Mouse (Mus musculus): Measurements from ENCODE around the gene Pcsk6. TPM values are rescaled to one million over a fixed set of nuclear protein-coding genes. Genes with fewer than 3 reads are reported as not detected.

The Pcsk6 gene
- polyA plus RNA-seq, 1 experiment from 2014 or later: 4.3 TPM

DNA sequence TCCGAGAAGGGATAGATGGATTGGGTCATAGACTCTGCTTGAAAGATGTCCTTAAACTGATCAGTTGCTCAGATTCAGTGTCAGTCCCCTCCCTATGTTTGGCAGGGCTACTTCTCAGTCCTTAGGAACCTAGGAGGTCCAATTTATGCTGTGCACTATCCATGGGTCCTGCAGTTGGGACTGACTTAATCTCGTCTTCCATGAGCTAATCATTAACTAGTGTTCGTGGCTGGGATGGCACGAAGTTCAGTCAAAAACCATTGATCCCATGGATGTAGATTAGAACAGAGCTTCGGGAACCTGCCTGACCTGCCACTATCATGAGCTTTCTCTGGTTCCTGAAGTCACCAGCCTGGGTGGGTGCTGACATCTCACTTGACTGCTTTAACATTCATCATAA lies 96.6 kb downstream of the Pcsk6 start:
- Histone ChIP-seq H3K9ac (replicated peaks; ENCODE audit: low read depth, low read length) (no peak overlapping the region), H3K4me3 (ENCODE audit: low read depth, low read length) (no peak overlapping the region), H3K27me3 (ENCODE audit: control insufficient read depth, insufficient read depth, low read length) (no peaks in the 10 kb centered on the region), H3K36me3 (ENCODE audit: control insufficient read depth, insufficient read depth, low read length) (no peaks in the 10 kb centered on the region), H3K27ac (ENCODE audit: low read length) (no peak overlapping the region), H3K9me3 (ENCODE audit: control insufficient read depth, low read depth, low read length) (no peaks in the 10 kb centered on the region), H3K4me1 (ENCODE audit: control insufficient read depth, insufficient read depth, low read length) (0 out of 2 replicates have a peak, but pooled peaks cover 3% of the 10 kb centered on the region), H3K4me2 (replicated peaks; ENCODE audit: low read depth, low read length) (no peak overlapping the region)
- ATAC-seq (ENCODE audit: insufficient number of reproducible peaks, insufficient read depth, low FRiP score, low read depth): no peak
- 77% methylated on average over 5 of the region's 5 CpGs for WGBS

DNA sequence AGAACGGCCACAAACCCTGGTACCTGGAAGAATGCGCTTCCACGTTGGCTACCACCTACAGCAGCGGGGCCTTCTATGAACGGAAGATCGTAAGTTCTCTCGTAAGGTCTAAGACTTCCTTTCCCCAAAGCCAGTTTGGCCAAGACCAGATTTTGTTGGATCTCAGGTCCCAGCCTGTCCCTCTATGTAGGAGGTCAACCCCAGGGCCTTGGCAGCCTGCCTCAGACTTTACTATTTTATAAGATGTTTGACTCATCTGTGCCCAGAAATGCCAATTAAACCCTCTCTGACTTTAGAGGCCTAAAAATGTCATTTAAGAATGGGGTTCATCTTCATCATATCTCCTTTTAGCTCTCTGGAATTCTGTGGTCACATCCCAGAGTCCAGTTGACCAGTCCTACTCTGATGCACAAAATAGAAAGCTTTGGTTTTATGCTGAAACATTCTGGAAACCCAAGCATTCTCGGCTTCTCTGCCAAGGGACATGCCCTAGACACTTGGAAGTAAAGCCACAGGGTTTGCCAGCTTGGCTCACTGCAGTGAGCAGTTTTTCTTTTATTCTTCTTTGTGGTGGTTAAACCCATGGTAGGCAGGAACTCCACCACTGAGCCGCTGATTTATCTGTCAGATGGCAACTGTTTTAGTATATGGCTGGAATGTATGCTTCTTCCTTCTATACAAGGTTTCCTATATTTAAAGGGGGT lies 97.8 kb downstream of the Pcsk6 start:
- Histone ChIP-seq H3K36me3 (ENCODE audit: control insufficient read depth, insufficient read depth, low read length) (no peaks in the 10 kb centered on the region), H3K4me2 (replicated peaks; ENCODE audit: low read depth, low read length) (no peak overlapping the region), H3K9me3 (ENCODE audit: control insufficient read depth, low read depth, low read length) (no peaks in the 10 kb centered on the region), H3K4me3 (ENCODE audit: low read depth, low read length) (no peak overlapping the region), H3K27me3 (ENCODE audit: control insufficient read depth, insufficient read depth, low read length) (no peaks in the 10 kb centered on the region), H3K9ac (replicated peaks; ENCODE audit: low read depth, low read length) (no peak overlapping the region), H3K4me1 (ENCODE audit: control insufficient read depth, insufficient read depth, low read length) (0 out of 2 replicates have a peak, but pooled peaks cover 3% of the 10 kb centered on the region), H3K27ac (ENCODE audit: low read length) (no peak overlapping the region)
- 94% methylated on average over 9 of the region's 9 CpGs for WGBS
- ATAC-seq (ENCODE audit: insufficient number of reproducible peaks, insufficient read depth, low FRiP score, low read depth): no peak

DNA sequence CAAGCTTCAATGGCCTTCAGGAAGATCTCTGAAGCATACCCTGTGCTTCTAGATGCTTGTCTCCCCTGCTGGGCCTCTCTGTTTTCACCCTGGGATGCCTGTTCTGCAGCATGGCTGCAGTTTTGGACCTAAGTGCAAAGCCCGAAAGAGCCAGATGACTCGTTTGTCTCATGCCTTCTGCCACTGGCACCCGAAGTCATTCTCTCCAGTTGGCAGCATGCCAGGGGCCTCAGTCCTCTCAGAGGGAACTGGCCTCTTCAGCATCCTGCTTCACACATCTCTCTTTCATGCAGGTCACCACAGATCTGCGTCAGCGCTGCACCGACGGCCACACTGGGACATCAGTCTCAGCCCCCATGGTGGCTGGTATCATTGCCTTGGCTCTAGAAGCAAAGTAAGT lies 101.1 kb downstream of the Pcsk6 start:
- 76% methylated on average over 7 of the region's 7 CpGs for whole genome bisulfite sequencing
- H3K4me3 ChIP-seq (ENCODE audit: low read depth, low read length): no peak overlapping the region

DNA sequence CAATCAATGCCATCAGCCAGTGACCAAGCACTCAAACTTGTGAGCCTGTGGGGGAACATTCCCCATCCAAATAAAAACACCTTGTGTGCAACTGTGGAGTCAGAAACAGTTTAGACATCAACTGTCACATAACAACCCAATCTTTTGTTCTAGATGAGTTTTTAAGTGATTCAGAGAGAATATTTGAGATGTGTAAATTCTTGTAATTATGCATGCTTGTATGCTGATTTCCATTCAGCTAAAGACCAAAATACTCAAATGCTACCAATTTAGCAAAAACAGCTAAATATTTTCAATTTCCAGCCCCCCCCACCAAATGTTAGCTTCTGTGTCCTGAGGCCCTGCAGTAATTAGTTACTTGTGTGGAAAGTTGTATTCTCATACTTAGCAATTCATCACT lies 102.9 kb downstream of the Pcsk6 start:
- Histone ChIP-seq H3K27me3 (ENCODE audit: control insufficient read depth, insufficient read depth, low read length) (no peaks in the 10 kb centered on the region), H3K9me3 (ENCODE audit: control insufficient read depth, low read depth, low read length) (no peaks in the 10 kb centered on the region), H3K4me1 (ENCODE audit: control insufficient read depth, insufficient read depth, low read length) (no peaks in the 10 kb centered on the region), H3K27ac (ENCODE audit: low read length) (no peak overlapping the region), H3K36me3 (ENCODE audit: control insufficient read depth, insufficient read depth, low read length) (no peaks in the 10 kb centered on the region), H3K4me3 (ENCODE audit: low read depth, low read length) (no peak overlapping the region), H3K4me2 (replicated peaks; ENCODE audit: low read depth, low read length) (no peak overlapping the region), H3K9ac (replicated peaks; ENCODE audit: low read depth, low read length) (no peak overlapping the region)
- ATAC-seq (ENCODE audit: insufficient number of reproducible peaks, insufficient read depth, low FRiP score, low read depth): no peak

More for the DNA sequence above, 101.1 kb downstream of the Pcsk6 start:
- Histone ChIP-seq H3K4me1 (ENCODE audit: control insufficient read depth, insufficient read depth, low read length) (no peaks in the 10 kb centered on the region), H3K27ac (ENCODE audit: low read length) (no peak overlapping the region), H3K9me3 (ENCODE audit: control insufficient read depth, low read depth, low read length) (no peaks in the 10 kb centered on the region), H3K36me3 (ENCODE audit: control insufficient read depth, insufficient read depth, low read length) (no peaks in the 10 kb centered on the region), H3K9ac (replicated peaks; ENCODE audit: low read depth, low read length) (no peak overlapping the region), H3K4me2 (replicated peaks; ENCODE audit: low read depth, low read length) (no peak overlapping the region), H3K27me3 (ENCODE audit: control insufficient read depth, insufficient read depth, low read length) (no peaks in the 10 kb centered on the region)
- no peak for ATAC-seq (ENCODE audit: insufficient number of reproducible peaks, insufficient read depth, low FRiP score, low read depth)

DNA sequence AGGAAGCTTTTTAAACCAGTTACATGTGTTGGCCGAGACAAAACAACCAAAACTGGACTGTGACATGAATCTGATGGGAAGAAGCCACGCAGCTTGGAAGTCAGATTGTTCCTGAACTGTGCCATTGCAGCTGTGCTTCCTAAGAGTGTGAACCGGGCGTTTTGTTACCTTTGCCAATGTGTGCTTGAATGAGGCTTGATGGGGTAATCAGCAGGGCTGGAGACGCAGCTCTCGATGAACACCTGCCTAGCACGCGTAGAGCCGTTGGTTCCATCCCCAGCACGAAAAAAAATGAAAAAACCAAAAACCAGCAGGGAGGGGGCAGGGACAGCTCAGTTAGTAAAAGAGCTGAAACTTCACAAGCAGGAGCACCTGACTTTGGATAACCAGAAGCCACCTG lies 109.8 kb downstream of the Pcsk6 start:
- Histone ChIP-seq H3K4me3 (ENCODE audit: low read depth, low read length) (no peak overlapping the region), H3K36me3 (ENCODE audit: control insufficient read depth, insufficient read depth, low read length) (no peaks in the 10 kb centered on the region), H3K9ac (replicated peaks; ENCODE audit: low read depth, low read length) (no peak overlapping the region), H3K4me1 (ENCODE audit: control insufficient read depth, insufficient read depth, low read length) (no peaks in the 10 kb centered on the region), H3K27me3 (ENCODE audit: control insufficient read depth, insufficient read depth, low read length) (no peaks in the 10 kb centered on the region), H3K4me2 (replicated peaks; ENCODE audit: low read depth, low read length) (no peak overlapping the region), H3K9me3 (ENCODE audit: control insufficient read depth, low read depth, low read length) (no peaks in the 10 kb centered on the region), H3K27ac (ENCODE audit: low read length) (no peak overlapping the region)
- no peak for ATAC-seq (ENCODE audit: insufficient number of reproducible peaks, insufficient read depth, low FRiP score, low read depth)
- 88% methylated on average over 10 of the region's 10 CpGs for WGBS

DNA sequence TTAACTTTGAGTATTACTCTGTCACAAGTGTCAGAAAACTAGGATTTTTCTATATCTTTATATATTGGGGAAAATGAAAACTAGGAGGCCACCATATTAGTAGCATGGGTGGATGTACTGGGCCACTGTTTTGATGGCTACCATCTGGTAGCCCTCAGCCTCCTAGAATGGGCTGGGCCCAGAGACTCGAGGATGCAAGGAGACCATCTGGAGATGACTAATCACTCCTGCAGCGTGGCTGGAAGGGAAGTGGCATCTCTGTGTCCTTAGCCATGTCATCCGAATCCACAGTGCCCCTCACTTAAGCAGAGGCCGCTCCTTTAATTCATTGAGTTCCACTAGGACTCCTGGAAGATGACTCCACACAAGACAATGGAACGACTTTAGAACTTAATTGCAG lies 115.8 kb downstream of the Pcsk6 start:
- Histone ChIP-seq H3K4me3 (ENCODE audit: low read depth, low read length) (no peak overlapping the region), H3K9me3 (ENCODE audit: control insufficient read depth, low read depth, low read length) (no peaks in the 10 kb centered on the region), H3K36me3 (ENCODE audit: control insufficient read depth, insufficient read depth, low read length) (no peaks in the 10 kb centered on the region), H3K9ac (replicated peaks; ENCODE audit: low read depth, low read length) (no peak overlapping the region), H3K27ac (ENCODE audit: low read length) (no peak overlapping the region), H3K27me3 (ENCODE audit: control insufficient read depth, insufficient read depth, low read length) (no peaks in the 10 kb centered on the region), H3K4me2 (replicated peaks; ENCODE audit: low read depth, low read length) (no peak overlapping the region), H3K4me1 (ENCODE audit: control insufficient read depth, insufficient read depth, low read length) (peaks cover 5% of the 10 kb centered on the region; the same call in 1 of the 2 replicates)
- ATAC-seq (ENCODE audit: insufficient number of reproducible peaks, insufficient read depth, low FRiP score, low read depth): no peak
- WGBS: 62% methylated on average over 5 of the region's 5 CpGs

DNA sequence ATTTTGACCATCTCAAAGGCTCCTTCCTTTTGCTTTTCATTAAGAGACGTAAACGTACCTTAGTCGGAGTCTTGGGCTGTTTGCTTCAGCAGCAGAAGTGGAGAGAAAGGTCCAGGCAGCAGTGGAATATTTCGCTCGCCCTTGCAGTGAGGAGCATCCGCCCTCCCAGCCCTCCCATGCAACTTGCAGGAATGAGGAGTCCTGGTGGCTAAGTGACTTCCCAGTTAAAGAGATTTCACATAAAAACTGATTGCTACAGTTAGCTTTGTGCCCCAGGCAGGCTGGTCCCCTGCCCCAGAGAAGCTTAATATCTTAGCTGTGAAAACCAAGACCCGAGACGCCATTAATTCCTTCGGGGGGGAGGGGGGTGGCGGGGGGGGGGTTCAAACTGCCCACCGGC lies 116.4 kb downstream of the Pcsk6 start:
- Histone ChIP-seq H3K4me2 (replicated peaks; ENCODE audit: low read depth, low read length) (no peak overlapping the region), H3K9me3 (ENCODE audit: control insufficient read depth, low read depth, low read length) (no peaks in the 10 kb centered on the region), H3K27me3 (ENCODE audit: control insufficient read depth, insufficient read depth, low read length) (no peaks in the 10 kb centered on the region), H3K4me3 (ENCODE audit: low read depth, low read length) (no peak overlapping the region), H3K27ac (ENCODE audit: low read length) (no peak overlapping the region), H3K36me3 (ENCODE audit: control insufficient read depth, insufficient read depth, low read length) (no peaks in the 10 kb centered on the region), H3K4me1 (ENCODE audit: control insufficient read depth, insufficient read depth, low read length) (peaks cover 5% of the 10 kb centered on the region; the same call in 1 of the 2 replicates), H3K9ac (replicated peaks; ENCODE audit: low read depth, low read length) (no peak overlapping the region)
- no peak for ATAC-seq (ENCODE audit: insufficient number of reproducible peaks, insufficient read depth, low FRiP score, low read depth)
- 80% methylated on average over 11 of the region's 11 CpGs for WGBS

DNA sequence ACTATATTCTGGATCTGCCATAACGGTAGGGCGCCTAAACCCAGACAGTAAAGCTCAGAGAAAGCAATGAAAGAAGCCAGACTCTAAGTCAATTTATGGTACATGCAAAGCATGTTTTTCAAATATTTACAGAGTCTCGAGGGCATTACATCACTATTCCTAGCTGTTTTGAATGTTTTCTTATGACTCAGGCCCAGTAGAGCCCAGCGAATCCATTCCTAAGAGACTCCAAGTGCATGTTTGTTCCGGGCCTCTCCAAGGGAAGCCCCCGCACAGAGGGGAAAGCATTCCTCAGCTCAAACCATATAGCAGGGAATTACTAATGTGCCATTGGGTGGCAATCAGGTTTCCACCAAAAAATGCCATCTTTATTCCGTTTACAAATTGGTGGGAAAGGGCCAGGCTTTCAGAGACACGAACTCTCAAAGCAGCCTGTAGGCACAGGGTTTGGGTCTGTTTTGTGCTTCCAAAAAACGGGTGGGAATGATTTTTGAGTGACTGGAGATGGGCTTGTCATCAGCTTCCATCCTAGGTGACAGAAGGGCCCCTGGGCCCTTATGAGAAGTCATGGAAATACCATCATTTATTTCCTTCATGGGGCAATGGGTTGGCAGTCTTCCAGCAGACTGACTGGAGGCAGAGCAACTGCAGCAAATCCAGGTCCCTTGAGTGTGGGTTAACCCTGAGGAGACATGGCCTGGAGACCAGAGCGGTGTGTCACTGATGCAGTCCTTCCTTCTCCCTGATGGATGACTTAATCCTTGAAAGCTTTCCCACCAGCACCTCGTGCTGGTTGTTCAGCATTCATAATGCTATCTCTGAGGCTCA lies 117.7 kb downstream of the Pcsk6 start:
- H3K27ac ChIP-seq (ENCODE audit: low read length): no peak overlapping the region
- no peaks in the 10 kb centered on the region for H3K27me3 ChIP-seq (ENCODE audit: control insufficient read depth, insufficient read depth, low read length)
- H3K4me2 ChIP-seq (replicated peaks; ENCODE audit: low read depth, low read length): no peak overlapping the region
- H3K9ac ChIP-seq (replicated peaks; ENCODE audit: low read depth, low read length): no peak overlapping the region
- no peak overlapping the region for H3K4me3 ChIP-seq (ENCODE audit: low read depth, low read length)
- ATAC-seq (ENCODE audit: insufficient number of reproducible peaks, insufficient read depth, low FRiP score, low read depth): no peak; the same call in 1 of the 2 replicates
- H3K9me3 ChIP-seq (ENCODE audit: control insufficient read depth, low read depth, low read length): no peaks in the 10 kb centered on the region
- peaks cover 5% of the 10 kb centered on the region; the same call in 1 of the 2 replicates for H3K4me1 ChIP-seq (ENCODE audit: control insufficient read depth, insufficient read depth, low read length)
- 57% methylated on average over 11 of the region's 11 CpGs for WGBS
- H3K36me3 ChIP-seq (ENCODE audit: control insufficient read depth, insufficient read depth, low read length): no peaks in the 10 kb centered on the region
